Mouse (Mus musculus) layer of hippocampus, adult 11-12 months (tissue): Measurements from ENCODE around the gene Irs1.

Experiments used
- DNase-seq: peaks from one replicate; pipeline ENCODE4 v3.0.0; 2022; ENCODE audit warnings: low spot score

Gene Irs1

DNA sequence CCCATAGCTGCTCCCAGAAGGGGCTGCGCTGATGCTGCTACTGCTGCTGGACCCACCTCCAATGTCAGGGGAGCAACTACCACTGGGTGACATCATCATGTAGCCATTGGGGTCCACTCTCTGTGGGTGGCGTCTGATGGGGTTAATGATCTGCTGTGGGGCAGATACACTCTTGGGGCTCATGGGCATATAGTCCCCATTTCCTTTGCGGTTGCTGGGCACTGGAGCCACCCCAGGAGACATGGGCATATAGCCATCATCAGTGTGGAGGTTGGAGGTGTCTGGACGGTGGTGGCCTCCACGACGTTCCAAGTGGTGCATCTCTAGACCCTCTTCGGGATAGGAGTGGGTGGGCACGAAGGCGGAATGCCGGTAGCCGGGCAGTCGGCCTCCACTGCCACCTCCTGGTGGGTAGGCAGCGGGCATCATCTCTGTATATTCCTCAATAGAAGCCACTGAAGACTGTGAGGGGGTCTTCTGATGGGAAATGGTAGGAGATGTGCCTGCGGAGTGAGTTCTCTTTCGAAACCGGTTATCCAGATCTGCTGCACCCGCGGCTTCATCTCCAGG is 2.7 kb downstream of the Irs1 start:
- no peak for DNase-seq

DNA sequence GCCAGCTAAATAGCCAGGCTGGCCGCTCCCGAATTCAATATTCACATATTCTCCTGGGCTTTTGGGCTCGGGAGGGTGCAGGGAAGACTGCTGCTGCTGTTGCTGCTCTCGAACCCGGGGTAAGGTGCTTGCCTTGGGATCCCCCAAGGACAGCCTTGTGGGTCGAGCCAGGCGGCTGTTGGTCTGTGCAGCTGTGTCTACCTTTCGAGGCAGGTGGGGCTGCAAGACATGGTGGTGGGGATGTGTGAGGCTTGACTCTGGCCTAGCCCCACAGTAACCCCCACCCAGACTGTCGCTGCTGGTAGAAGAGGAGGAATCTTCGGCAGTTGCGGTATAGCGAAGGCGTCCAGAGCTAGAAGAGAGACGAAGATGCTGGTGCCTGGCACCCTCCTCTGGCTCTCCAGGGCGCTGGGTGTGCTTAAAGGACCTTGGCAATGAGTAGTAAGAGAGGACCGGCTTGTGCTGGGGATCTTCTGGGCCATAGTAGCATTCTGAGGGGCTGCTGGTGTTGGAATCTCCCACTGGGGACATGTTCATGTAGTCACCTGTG is 3.4 kb downstream of the Irs1 start:
- DNase-seq = no peak

DNA sequence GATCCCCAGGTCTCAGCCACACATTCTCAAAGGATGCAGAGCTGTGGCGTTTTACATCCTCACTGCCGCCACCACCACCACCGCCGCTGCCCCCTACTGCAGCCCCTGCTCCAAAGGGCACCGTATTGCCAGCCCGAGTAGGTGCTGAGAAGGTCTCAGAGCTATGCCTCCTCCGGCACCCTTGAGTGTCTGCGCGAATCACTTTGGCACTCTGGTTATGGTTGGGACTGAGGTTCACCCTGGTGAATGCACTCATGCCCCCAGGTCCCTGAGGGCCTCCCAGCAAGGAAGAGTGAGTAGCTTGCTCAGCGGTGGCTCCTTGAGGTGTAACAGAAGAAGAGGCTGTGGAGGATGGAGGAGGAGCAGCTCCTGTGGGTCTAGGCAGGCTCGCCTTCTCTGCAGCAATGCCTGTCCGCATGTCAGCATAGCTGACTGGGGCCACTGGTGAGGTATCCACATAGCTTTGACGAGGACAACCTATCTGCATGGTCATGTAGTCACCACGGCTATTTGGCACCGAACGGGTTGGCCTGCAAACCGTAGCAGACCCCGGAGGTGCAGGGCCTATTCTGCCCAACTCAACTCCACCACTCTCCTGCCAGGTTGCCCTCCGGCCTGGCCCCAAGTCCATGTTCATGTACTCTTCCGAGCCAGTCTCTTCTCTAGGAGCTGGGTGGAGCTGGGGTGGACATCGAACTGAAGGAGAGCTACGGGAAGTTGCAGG is 4.0 kb downstream of the Irs1 start:
- no peak for DNase-seq

DNA sequence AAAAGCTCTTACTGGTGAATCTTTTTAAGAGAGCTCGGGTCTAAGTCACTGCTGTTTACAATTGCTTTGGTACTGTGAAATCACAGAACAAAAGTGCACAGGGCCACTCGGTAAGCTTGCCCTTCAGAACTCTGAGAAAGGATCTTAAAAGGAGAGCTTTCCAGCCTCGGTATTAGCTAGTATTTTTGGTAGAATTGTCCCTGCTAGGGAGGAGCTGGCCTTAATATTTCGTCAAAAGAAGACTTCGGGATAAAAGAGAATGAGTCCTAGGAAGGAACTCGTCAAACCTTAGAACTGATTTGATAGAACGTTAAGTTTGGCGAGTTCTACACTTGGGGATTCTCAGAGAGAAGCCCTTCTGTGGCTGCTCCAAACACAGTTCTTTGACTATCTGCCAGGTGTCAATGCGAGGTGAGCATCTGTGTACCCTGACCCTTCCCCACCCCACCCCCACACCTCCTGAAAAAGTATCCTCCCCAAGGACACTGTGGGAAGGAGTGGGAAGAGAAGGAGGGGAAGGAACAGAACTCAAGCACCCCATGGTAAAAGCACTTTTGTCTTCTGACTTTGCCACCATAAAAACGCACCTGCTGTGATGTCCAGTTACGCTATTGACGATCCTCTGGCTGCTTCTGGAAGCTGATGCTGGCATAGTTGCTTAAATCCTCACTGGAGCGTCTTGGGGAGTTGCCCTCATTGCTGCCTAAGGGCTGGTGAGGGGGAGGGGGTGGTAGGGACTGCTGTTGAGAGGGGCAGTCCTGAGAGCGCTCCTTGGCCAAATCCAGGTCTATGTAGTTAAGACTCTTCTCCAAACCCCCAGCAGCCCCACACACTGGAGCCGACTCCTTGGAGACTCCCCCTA is 4.8 kb downstream of the Irs1 start:
- no peak for DNase-seq

DNA sequence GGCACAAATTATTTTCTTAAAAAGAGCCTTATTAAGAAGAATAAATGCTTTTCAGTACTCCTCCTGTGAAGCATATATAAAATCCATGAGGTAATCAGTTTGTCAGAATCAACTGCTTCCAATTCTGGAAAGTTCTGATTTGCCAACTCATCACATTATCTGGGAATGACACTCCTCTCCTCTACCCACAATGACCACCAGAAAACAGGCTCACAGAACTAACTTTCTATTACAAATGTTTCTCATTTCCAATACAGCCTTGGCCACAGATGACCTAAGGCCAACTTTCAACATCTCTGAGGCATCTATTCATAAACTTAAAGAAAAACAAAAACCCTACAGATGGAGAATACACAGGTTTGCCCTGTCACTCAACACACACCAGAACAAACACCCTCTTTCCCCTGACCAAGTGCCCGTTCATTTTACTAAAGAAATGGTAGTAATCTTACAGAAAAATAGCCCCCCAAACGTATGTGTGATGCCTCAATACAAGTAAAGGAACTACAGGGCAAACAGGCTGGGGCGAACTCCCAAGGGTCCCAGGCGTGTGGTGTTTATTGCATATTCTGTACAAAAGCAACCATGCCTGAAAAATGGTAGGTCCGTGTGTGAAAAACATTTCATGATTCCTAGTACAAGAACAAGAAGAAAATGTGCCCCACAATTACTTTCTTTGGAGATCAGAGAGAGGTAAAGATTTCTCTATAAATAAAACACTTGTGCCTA is 5.6 kb downstream of the Irs1 start:
- DNase-seq = no peak

DNA sequence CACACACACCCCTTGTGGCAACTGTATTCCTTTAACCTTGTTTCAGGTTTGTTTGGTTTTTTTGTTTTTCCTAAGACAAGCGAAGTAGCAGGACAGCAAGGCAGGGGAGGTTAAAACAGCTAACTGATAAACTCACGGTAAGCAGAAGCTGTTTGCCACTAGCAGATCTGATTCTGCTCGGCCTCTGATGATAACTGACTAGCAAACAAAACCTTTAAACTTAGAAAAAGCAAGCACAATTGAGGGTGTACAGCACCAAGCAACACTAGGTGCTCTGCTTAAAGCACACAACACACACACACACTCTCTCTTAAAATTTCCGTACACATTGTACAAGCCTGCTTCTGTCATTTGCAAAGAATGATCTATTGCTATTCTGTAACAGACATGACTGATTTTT is 6.8 kb downstream of the Irs1 start:
- no peak for DNase-seq

DNA sequence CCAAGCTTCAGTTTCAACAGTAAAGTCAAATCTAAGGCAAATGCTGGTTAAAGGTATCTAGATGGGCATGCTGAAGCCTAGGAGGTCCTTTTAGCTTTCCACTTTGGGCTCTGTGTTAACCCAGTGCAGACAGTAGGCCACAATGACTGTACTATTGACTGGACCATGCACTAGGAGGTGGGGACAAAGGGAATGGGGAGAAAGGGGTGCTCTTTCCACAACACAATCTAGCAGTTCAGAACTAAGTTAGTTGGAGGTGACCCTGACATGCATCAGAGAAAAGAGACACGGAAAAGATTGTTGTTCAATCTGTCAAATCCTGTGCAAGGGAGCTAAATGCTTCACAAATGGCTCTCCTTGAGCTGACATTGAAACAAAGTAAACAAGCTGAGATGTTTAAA is 7.3 kb downstream of the Irs1 start:
- DNase-seq = no peak

DNA sequence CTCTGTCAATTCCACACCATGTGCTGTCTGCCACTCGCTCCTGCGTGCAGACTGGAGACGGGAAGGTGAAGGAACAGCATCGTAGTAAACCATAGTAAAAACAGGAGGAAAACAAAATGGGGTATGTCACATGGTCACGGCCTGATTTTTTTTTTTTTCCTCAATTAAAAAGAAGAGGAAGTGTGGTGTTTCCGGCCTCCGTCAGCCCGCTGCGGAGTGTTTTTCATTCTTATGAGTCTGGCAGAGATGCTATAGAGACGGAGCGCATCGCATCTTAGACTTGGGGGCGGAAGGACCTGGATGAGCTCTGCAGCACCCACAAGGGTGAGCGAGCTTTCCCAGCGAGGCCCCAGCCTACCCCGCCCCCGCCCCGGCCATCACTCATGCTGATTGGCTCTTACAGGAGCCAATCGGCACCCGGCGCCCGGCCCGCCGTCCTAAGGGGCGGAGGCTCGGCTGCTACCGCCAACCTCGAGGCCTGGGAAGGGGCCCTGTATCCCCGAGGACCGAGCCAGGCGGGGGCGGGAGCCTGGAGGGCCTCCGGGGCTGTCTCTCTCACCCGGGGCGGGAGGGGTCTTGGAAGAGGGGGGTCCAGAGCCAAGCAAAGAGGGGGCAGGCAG is 8.1 kb downstream of the Irs1 start:
- peak; percentile 89 for DNase-seq

DNA sequence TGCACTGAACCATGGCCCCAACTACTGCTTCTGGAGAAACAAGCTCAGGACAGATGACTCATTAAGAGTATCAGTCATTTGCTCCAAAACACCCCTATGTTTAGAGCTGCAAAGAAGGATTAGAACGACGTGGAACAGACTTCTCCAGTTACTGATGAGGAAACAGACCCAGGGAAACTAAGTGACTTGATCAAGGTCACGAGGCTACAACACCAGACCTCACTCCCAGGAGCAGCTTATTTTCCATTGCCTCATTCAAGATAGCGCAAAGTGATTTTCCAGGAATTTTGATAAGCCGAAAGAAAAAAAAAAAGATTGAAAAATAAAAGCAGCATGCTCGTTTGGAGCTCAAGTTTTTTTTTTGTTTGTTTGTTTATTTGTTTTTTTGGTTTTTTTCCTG is 9.4 kb downstream of the Irs1 start:
- DNase-seq = no peak

DNA sequence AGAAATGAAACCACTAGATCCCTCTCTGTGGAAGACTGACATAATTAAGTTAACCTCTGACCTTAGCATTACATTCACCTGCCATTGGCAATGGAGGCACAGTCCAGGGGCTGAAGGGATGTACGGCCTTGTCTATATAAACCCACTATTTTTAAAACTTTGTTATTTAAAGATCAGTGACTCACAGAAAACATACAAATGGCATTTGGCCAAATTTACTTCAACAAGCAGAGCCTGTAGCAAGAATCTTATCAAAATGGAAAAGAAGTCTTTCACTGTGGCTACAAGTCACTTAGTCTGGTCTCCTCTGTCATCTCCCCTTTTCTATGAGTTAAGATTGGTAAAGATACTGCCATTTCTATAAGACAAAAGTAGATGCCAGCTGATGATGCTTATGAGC is 11.4 kb downstream of the Irs1 start:
- DNase-seq = no peak

DNA sequence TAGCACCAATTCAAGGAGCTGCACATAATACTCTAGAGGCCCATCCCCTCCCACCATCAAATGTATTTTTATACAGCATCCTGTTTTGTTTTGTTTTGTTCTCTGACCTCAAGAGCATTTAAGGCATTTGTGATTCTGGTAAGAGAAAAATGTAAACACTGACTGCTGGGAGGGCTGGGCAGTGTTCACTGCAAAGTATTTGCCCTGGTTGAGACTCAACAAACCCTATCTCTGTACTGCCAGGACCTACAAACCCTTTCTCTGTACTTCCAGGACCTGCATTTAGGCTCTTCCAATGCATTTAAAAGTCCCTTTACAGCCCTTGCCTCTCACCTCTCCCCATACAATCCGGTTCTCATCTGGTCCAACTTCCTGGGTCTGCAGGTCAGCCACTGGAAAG is 16.9 kb downstream of the Irs1 start:
- DNase-seq = no peak

DNA sequence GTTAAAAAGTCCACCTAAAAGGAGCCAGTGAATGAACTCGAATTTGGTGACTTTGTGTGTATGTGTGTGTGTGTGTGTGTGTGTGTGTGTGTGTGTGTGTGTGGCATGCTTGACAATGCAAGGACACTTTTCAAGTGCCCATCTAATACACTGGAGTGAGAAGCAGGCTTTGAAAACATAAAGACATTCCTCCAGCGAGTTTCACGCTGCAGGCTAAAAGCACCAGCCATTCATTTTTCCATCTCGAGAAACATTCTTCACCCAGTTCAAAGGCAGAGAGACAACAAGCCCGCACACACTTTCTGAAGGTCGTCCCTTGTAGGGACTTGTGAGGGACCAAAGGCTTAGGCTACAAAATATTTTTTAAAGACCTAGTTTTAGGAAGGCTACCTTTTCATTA is 17.7 kb downstream of the Irs1 start:
- DNase-seq = no peak

DNA sequence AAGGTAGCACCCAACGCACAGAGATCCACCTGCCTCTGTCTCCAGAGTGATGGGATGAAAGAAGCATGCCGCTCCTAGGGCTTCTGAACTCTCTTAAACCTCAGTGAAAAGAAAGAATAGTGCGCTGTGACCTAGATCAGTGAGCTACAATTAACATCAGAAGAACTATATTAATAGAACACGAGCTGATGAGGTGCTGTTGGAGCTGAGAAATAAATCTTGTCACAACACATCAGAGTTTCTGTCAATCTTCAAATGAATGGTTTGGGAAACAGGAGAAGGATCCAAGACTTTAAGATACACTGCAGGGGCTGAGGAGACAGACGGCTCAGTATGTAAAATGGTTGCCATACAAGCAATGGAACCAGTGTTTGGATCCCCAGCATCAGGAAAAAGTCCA is 19.0 kb downstream of the Irs1 start:
- no peak for DNase-seq

DNA sequence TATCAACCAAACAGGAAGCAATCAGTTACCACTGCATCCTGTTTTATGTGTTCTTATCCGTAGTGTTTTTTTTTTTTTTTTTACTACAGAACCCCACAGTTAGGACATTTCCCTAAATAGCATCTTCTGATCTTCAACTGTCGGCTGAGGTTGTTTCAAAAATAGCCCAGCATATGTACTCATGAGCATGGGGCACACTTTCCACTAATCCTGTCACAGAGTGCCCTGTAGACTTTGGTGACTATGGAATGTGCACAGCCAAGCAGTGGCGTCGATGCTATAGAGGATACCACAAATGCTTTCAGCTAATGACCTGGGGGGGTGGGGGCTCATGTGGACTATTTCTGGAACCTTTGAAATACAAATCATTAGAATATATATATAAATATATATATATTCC is 23.7 kb downstream of the Irs1 start:
- DNase-seq = no peak

DNA sequence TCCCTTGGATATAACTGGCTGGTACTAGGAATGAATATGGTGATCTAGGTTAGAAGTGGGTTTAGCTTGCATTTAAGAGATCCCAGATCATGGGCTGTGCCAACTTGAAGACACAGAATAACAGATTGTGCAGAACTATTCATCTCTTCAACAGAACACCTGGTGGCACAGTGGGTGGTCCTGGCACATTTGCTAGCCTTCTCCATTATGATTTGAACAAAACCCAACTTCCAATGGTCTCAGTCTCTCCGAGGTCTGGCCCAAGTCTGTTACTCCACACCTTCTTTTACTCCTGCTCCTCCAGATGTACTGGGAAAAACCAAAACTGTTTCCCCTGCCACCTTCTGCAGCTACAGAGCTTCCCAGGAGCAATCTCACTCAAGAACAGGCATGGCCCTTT is 28.9 kb downstream of the Irs1 start:
- no peak for DNase-seq

DNA sequence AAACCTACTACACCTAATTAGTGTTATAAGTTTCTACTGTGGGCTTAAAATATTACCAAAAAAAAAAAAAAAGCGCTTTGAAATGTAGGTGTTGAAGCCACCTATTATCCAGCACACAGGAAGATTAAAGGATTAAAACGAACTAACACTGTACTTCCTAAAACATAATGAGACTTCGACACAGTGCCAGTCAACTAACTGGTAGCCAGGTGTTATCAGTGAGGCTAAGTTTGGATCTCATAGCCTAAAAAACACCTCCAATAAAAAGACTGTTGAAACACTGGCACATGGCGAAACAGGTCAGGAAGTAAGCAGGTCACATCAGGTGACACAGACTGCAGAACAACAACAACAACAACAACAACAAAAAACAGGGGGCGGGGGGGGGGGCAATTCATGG is 29.6 kb downstream of the Irs1 start:
- no peak for DNase-seq

DNA sequence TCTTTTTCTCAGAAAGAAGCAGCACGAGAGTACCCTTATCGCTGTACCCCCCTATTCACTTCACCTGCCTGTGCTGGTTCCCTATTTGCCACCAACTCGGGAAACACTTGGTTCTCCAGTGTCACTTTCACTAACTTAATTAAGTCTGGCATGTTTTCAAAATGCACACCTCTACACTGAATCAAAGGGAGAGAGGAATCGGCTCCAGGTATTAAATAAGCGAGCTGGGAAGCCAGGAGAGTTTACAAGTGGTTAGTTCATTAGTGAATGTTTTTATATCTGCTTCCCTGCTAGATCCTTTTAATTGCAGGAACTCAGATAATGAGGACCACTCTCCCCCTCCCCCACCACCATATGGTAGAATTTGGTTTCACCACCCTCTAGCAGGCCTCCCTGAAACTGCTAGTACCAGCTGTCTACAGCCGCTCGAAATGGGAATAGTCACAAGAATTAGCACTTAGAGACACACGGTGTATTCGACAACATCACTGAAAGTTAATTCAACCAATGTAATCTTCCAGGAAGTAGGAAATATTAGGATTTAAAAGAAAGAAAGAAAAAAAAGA is 30.1 kb downstream of the Irs1 start:
- peak; percentile 72 for DNase-seq

DNA sequence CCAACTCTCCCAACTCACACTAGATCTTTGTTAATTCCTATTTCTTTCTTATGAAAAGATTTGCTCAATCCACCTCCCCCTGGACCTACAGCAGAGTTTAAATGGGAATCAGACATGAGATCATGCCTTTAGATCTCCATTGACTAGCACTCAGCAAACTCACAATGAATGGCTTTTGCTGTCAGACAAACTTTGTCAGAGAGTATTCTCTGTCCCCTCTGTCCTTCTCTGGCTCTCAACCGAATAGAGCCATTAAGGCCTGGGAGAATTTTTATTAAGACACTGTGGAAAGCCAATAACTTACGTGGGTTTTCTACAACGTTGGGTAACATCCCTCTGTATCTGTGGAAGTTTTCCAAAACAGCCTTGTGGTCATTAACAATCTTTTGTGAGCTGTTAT is 31.2 kb downstream of the Irs1 start:
- DNase-seq = no peak

DNA sequence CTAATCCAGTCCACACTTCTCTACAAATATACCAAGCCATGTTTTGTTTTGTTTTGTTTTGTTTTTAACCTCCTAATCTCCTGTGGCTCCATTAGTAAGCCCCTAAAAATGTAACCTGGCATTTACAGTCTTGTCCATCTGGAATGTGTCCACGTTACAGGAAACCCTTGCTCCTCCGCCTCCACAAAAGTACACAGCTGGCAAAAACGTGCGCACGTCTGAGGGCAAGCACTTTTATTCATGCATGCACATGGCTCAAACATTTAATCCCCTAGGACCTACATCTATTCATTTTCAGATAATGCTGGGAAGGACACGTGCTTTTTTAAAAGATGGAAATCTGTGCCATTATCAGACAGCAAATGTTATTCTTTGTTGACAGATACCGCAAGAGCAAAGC is 32.9 kb downstream of the Irs1 start:
- no peak for DNase-seq

DNA sequence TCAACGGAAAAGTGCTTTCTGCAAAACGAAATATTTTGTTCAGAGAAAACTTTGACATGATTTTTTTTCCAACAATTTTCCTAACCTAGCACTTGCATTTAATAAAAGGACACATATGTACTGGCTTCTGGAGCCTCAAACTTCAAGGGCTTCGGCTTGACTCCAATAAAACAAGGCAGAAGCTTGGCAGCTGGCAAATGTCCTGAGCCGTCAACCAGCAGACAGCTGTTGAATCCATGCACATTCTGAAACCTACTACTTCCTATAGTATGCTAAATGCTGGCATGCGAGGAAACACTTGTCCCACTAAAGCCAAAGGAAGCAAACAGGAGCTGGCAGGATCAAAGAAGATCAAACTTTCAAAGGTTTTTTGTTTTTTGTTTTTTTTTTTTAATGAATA is 33.8 kb downstream of the Irs1 start:
- no peak for DNase-seq

DNA sequence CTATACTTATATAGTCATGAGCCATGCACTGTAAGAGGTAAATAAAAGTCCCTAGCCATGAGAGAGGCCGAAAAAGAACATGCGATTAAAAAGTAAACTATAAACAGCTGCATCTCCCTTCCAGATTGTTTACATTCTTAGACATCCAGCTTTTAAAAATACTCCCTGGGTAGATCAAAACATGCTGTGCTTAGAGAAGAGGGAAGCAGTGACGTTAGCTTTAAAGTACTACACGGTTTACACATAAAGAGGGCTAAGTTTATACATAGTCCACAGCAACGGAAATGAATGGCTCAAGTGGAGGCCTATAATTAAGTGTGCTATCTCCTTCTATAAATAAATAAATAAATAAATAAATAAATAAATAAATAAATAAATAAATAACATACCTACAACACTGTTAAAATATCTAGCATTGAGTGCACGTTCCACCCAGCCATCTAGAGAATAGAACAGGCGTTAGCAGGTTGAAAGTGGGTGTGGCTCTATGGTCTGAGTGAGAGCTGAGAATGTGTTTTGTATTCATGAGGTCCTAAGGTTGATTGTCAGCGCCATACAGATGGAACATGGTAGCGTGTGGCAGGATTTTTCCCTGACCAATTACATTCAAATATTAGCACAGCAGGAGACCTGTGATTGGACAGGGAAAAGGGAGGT is 37.3 kb downstream of the Irs1 start:
- no peak for DNase-seq
